Mouse (Mus musculus): ENCODE measurements around the gene Ehmt1. TPM values are rescaled to one million over a fixed set of nuclear protein-coding genes. Genes with fewer than 3 reads are reported as not detected.
"Not testable (repeated sequence)": the region's sequence is repeated elsewhere in the genome, so short reads cannot be mapped to it uniquely, and the experiment has no call there.

Gene Ehmt1
- 21.0 and 32.2 TPM in 2 replicates for polyA plus RNA-seq (2012; rRNA removed)

DNA sequence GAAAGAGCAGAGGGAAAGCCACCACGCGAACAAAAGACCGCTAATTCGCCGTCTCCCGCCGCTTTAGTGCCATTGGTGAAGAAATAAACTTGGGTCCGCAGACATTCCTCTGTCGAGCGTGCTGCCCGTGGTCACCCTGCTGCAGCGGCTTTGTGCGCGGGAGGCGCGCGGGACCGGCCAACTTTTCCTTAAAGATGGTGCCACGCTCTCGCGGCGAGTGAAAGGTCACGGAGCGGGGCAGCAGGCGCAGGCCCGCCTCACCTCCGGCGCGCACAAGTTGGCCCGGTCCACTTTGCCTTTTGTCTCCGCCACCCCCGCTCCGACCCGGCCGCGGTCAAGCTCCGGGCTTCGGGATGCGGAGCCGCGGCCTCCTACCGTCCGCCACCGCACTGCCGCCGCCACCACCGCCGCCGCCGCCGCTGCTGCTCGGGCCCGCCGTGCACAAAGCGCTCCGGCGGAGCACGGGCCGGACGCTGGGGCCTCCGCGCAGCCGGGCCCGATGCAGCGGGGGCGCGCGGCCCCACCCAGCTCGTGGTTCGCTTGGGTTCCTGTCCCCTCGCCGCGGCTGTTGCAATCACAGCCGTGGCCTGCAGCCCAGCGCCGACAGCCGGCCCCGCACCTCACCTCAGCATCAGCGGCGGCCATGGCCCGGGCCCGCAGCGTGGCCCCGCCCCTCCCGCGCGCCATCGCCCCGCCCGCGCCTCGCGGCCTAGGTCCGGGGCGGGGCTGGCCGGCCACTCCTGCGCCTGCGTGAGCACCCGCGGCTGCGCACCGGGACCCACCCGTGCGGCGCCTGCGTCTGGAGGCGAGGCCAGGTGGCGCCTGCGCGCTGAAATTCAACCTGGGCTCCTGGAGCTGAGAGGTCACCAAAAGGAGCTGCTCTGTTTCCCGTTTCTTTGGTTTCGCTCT is at the start of gene Ehmt1:
TSS of gene Ehmt1 (minus strand) at position 685 of the 909 bp plus-strand sequence.
- Histone ChIP-seq H3K27me3 (ENCODE audit: control insufficient read depth, insufficient read depth, low read length) (no peaks in the 10 kb centered on the region), H3K4me1 (ENCODE audit: control insufficient read depth, insufficient read depth, insufficient read length, low read length) (peaks cover 4% of the 10 kb centered on the region; the same call in 1 of the 2 replicates), H3K4me3 (ENCODE audit: low read depth, low read length) (peak within 1 kb of the TSS; percentile 86), H3K36me3 (ENCODE audit: control insufficient read depth, insufficient read depth, low read length) (no peaks in the 10 kb centered on the region), H3K27ac (ENCODE audit: insufficient read depth, low read depth, low read length) (peak within 1 kb of the TSS; percentile 64)
- WGBS = under 1% methylated on average over 100 of the region's 112 CpGs
- TF ChIP-seq POLR2A (IDR thresholded peaks at IDR 0.05; ENCODE audit: low read depth, low read length) (peak; percentile 80; the same call in 1 of the 2 replicates), CTCF (IDR thresholded peaks at IDR 0.05; ENCODE audit: extremely low read depth, insufficient read length, insufficient replicate concordance, low read depth, low read length) (no peak)

DNA sequence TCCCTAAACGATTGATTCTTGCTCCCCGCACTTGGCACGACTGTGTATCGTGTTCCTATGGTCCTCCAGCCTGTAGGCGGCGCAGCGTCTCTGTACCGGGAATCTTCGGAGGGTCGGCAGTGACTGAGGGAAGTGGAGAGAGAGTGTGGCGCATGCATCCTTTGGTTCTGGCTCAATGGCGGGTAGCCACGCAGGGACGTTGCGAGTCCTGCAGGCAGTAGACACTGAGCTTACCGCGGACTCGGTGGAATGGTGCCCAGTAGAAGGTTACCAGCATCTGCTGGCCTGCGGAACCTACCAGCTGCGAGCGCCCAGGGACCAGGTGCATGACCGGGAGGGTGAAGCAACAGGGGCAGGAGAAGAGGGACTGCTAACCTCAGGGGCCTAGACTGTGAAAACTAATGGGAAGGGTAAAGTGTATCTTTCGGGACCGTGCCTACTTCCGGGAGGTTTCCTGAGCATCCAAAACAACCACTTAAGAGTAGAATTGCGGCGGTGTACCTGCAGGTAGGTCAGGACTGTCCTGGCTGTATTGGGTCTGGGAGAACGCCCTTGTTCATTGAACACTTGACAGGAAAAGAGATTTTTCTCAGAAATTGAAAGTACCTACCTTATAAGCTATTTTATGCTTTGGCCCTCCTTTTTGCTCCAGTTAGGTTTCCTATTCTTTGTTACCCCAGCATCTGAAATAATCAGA is 43.0 kb upstream of the Ehmt1 start, which contains the start of gene Dph7:
TSS of gene Dph7 (plus strand) at position 97 of the 697 bp plus-strand sequence.
- Histone ChIP-seq H3K27ac (ENCODE audit: insufficient read depth, low read depth, low read length) (no peak within 1 kb of the TSS), H3K4me1 (ENCODE audit: control insufficient read depth, insufficient read depth, insufficient read length, low read length) (peaks cover 3% of the 10 kb centered on the region), H3K27me3 (ENCODE audit: control insufficient read depth, insufficient read depth, low read length) (no peaks in the 10 kb centered on the region), H3K4me3 (ENCODE audit: low read depth, low read length) (peak within 1 kb of the TSS; percentile 87), H3K36me3 (ENCODE audit: control insufficient read depth, insufficient read depth, low read length) (peaks cover 17% of the 10 kb centered on the region)
- under 1% methylated on average over 28 of the region's 28 CpGs for WGBS
- TF ChIP-seq POLR2A (IDR thresholded peaks at IDR 0.05; ENCODE audit: low read depth, low read length) = no peak
- peak; percentile 86; the same call in 1 of the 2 replicates for TF ChIP-seq CTCF (IDR thresholded peaks at IDR 0.05; ENCODE audit: extremely low read depth, insufficient read length, insufficient replicate concordance, low read depth, low read length)

DNA sequence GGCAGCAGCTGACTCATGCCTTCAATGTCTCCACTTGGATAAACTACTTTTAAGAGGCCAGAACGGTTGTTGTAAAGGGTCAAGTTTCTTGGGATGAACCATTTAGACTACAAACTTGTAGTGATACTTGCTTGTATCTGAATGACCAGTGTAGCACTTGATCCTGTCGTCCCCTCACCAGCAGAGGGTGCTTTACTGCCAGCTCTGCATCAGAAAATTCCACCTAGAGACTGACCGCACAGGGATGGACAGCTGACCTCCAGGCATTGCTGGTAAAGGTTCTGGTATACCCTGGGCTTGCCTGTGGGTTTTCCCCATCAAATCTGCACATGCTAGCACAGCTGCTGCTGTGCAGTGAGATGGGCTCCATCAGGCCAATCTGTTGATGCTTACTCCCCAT is 41.5 kb upstream of the Ehmt1 start:
- 45% methylated on average over 3 of the region's 3 CpGs for WGBS
- Histone ChIP-seq H3K36me3 (ENCODE audit: control insufficient read depth, insufficient read depth, low read length) (peaks cover 11% of the 10 kb centered on the region; the same call in 1 of the 2 replicates), H3K27me3 (ENCODE audit: control insufficient read depth, insufficient read depth, low read length) (no peaks in the 10 kb centered on the region), H3K4me3 (ENCODE audit: low read depth, low read length) (no peak overlapping the region), H3K27ac (ENCODE audit: insufficient read depth, low read depth, low read length) (no peak overlapping the region), H3K4me1 (ENCODE audit: control insufficient read depth, insufficient read depth, insufficient read length, low read length) (peaks cover 3% of the 10 kb centered on the region)
- TF ChIP-seq CTCF (IDR thresholded peaks at IDR 0.05; ENCODE audit: extremely low read depth, insufficient read length, insufficient replicate concordance, low read depth, low read length) (peak; percentile 50; the same call in 1 of the 2 replicates), POLR2A (IDR thresholded peaks at IDR 0.05; ENCODE audit: low read depth, low read length) (no peak)

DNA sequence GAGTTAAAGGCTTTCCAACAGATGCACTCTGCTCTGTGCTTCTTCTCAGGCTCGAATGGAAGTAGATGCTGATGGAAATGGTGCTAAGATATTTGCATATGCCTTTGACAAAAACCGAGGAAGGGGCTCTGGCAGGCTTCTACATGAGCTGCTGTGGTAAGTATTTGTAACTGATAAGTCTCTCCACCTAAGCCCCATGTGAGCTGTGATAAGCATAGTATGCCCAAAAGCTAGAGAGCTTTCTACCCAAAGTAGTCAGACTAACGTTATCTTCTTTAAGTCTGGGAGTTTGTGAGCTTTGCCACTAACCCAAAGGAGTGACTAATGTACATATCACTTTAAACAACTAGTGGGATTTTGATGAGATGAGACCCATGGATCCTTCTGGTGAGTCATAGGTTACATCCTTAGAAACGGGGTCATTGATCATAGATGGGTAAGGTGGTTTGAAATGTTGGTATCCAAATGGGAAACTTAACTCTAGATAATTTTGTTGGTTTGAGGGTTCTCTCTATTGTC is 33.2 kb upstream of the Ehmt1 start:
- no peak for TF ChIP-seq POLR2A (IDR thresholded peaks at IDR 0.05; ENCODE audit: low read depth, low read length)
- no peak for TF ChIP-seq CTCF (IDR thresholded peaks at IDR 0.05; ENCODE audit: extremely low read depth, insufficient read length, insufficient replicate concordance, low read depth, low read length)
- 77% methylated on average over 4 of the region's 4 CpGs for WGBS
- Histone ChIP-seq H3K36me3 (ENCODE audit: control insufficient read depth, insufficient read depth, low read length) (peaks cover 18% of the 10 kb centered on the region), H3K27me3 (ENCODE audit: control insufficient read depth, insufficient read depth, low read length) (no peaks in the 10 kb centered on the region), H3K4me1 (ENCODE audit: control insufficient read depth, insufficient read depth, insufficient read length, low read length) (peaks cover 4% of the 10 kb centered on the region; the same call in 1 of the 2 replicates), H3K4me3 (ENCODE audit: low read depth, low read length) (no peak overlapping the region), H3K27ac (ENCODE audit: insufficient read depth, low read depth, low read length) (no peak overlapping the region)

DNA sequence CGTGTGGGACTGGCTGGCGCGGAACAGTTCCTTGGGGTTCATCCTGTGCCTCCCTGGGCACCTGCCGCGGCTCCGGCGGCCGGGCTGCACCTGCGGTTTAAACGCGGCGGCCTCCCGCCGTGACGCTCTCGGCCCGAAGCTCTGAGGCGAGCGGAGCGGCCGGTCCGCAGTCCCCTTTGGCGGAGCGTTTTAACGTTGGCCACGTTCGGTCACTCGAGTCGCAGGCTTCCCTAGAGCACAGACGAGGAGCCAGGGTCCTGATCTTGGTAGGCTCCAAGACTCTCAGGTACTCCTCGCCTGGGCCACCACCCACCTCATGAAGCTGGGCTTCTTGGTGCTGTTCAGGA is 30.7 kb upstream of the Ehmt1 start:
- H3K27me3 ChIP-seq (ENCODE audit: control insufficient read depth, insufficient read depth, low read length) = no peaks in the 10 kb centered on the region
- TF ChIP-seq CTCF (IDR thresholded peaks at IDR 0.05; ENCODE audit: extremely low read depth, insufficient read length, insufficient replicate concordance, low read depth, low read length) = no peak
- TF ChIP-seq POLR2A (IDR thresholded peaks at IDR 0.05; ENCODE audit: low read depth, low read length) = no peak
- H3K27ac ChIP-seq (ENCODE audit: insufficient read depth, low read depth, low read length) = no peak overlapping the region
- peaks cover 14% of the 10 kb centered on the region for H3K36me3 ChIP-seq (ENCODE audit: control insufficient read depth, insufficient read depth, low read length)
- peak overlapping the region; percentile 93 for H3K4me3 ChIP-seq (ENCODE audit: low read depth, low read length)
- peaks cover 4% of the 10 kb centered on the region; the same call in 1 of the 2 replicates for H3K4me1 ChIP-seq (ENCODE audit: control insufficient read depth, insufficient read depth, insufficient read length, low read length)
- 1% methylated on average over 31 of the region's 31 CpGs for WGBS

DNA sequence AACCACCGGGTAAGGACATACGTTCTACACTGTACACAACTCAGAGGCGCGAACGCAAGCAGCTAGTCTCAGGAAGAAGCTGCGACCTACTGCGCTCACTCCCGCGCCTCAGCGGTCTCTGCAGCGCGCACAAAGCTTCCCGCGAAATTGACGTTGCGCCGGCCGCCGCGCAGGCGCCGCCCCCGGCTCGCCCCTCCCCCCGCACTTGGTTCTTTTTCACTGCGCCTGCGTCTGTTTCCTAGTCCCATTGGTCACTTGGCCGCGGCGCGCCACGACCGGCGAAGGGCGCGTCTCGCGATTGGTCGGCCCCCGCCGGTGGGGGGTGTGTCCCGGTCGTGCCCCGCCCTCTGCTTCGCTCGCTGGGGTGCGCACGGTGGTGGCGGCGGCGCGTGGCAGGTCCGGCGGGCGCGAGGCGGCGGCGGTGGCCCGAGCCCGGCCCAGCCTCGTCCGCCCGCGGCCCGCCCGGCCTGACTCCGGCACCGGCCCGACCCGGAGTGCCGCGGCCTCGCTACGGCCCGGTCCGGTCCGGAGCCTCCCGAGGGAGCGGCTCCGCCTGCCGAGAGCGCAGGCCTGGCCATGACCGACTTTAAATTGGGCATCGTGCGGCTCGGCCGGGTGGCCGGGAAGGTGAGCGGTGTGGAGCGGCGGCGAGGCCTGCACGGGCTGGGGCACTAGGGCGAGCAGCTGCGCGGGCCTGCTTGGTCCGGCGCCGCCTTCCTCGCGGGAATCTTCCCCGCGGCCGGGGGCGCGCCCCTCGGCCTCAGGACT is 30.2 kb upstream of the Ehmt1 start, which contains the start of gene Zmynd19:
TSS of gene Zmynd19 (plus strand) at position 372 of the 768 bp plus-strand sequence.
- Histone ChIP-seq H3K4me1 (ENCODE audit: control insufficient read depth, insufficient read depth, insufficient read length, low read length) (peaks cover 4% of the 10 kb centered on the region; the same call in 1 of the 2 replicates), H3K36me3 (ENCODE audit: control insufficient read depth, insufficient read depth, low read length) (peaks cover 13% of the 10 kb centered on the region), H3K27ac (ENCODE audit: insufficient read depth, low read depth, low read length) (no peak within 1 kb of the TSS), H3K27me3 (ENCODE audit: control insufficient read depth, insufficient read depth, low read length) (no peaks in the 10 kb centered on the region), H3K4me3 (ENCODE audit: low read depth, low read length) (peak within 1 kb of the TSS; percentile 93)
- WGBS = 1% methylated on average over 97 of the region's 108 CpGs
- TF ChIP-seq CTCF (IDR thresholded peaks at IDR 0.05; ENCODE audit: extremely low read depth, insufficient read length, insufficient replicate concordance, low read depth, low read length) (no peak), POLR2A (IDR thresholded peaks at IDR 0.05; ENCODE audit: low read depth, low read length) (peak; percentile 39; the same call in 1 of the 2 replicates)

DNA sequence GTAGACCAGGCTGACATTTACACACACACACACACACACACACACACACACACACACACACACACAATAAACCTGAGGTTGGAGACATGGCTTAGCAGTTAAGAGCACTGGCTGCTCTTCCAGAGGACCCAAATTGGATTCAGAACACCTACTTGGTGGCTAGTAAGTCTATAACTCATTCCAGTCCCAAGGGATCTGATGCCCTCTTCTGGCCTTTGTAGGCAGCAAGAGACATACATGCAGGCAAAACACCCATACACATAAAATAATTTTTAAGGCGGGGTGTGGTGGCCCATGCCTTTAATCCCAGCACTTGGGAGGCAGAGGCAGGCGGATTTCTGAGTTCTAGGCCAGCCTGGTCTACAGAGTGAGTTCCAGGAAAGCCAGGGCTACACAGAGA is 24.9 kb upstream of the Ehmt1 start:
- 32% methylated on average over 2 of the region's 2 CpGs for WGBS
- H3K27me3 ChIP-seq (ENCODE audit: control insufficient read depth, insufficient read depth, low read length); H3K27ac ChIP-seq (ENCODE audit: insufficient read depth, low read depth, low read length): not testable (repeated sequence)

More for the DNA sequence above, 24.9 kb upstream of the Ehmt1 start:
- H3K4me3 ChIP-seq (ENCODE audit: low read depth, low read length); H3K36me3 ChIP-seq (ENCODE audit: control insufficient read depth, insufficient read depth, low read length); H3K4me1 ChIP-seq (ENCODE audit: control insufficient read depth, insufficient read depth, insufficient read length, low read length): not testable (repeated sequence)

All from small intestine, adult 2 months (tissue).